Mouse (Mus musculus): ENCODE results near the gene Scgb2b26.

DNA sequence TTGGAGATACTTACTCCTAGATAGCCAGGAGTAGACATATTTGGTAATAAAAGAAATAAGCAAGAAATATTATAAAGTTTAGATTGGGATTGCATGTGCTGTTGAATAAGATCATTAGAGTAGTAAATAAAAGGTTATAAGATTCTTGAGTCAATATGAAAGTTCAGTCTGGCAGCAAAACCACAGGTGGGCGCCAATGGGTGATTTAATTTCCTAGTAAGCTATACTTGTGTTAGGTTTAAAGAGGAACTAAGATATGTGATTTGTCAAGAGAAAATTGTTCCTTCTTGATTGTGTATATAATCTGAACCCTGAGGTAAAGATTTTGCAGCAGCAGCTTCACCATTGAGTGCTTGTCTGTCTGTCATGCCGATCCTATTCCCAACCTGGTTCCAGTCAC, 44.0 kb downstream of the Scgb2b26 start:
- TF ChIP-seq CTCF (conservative IDR thresholded peaks at IDR 0.05 in 1 of 2, IDR thresholded peaks at IDR 0.05 in 1 of 2; ENCODE audit: low read depth in 2 of 2, low read length in 2 of 2) (no peak), TCF12 (IDR thresholded peaks at IDR 0.05; ENCODE audit: low read depth, low read length) (no peak), POLR2A (IDR thresholded peaks at IDR 0.05; ENCODE audit: low read depth, low read length) (no peak), USF1 (IDR thresholded peaks at IDR 0.05; ENCODE audit: low read depth, low read length) (no peak), EP300 (IDR thresholded peaks at IDR 0.05; ENCODE audit: low read length) (peak; percentile 59), POLR2AphosphoS2 (IDR thresholded peaks at IDR 0.05; ENCODE audit: low read depth, low read length) (no peak), GABPA (IDR thresholded peaks at IDR 0.05; ENCODE audit: insufficient replicate concordance, low read depth, low read length) (no peak), NELFE (IDR thresholded peaks at IDR 0.05; ENCODE audit: low read depth, low read length) (no peak), USF2 (conservative IDR thresholded peaks at IDR 0.05; ENCODE audit: low read depth, low read length) (no peak), UBTF (IDR thresholded peaks at IDR 0.05; ENCODE audit: low read depth, low read length) (no peak), CHD1 (IDR thresholded peaks at IDR 0.05; ENCODE audit: low read depth, low read length) (no peak), SMC3 (IDR thresholded peaks at IDR 0.05; ENCODE audit: low read depth, low read length) (no peak), KAT2A (IDR thresholded peaks at IDR 0.05; ENCODE audit: insufficient replicate concordance, low read length) (no peak), MEF2A (IDR thresholded peaks at IDR 0.05; ENCODE audit: borderline replicate concordance, low read depth, low read length) (no peak)
